Mouse (Mus musculus): Measurements from ENCODE around the gene Sept9.

The Sept9 gene

GRCm38 (mm10) chr11:117408442-117409031, 209.1 kb downstream of the Sept9 start:
- DNase-seq (ENCODE audit: low spot score) = no peak

- no peak for DNase-seq (ENCODE audit: low spot score)
These were observed 209.9 kb downstream of the Sept9 start for GRCm38 (mm10) chr11:117409331-117409730.

- DNase-seq (ENCODE audit: low spot score) = no peak
These were observed 210.6 kb downstream of the Sept9 start for GRCm38 (mm10) chr11:117410059-117410458.

- no peak for DNase-seq (ENCODE audit: low spot score)
These were observed 212.2 kb downstream of the Sept9 start for GRCm38 (mm10) chr11:117411663-117412062.

All from ovary, adult 18-20 months (tissue).